Mouse (Mus musculus): ENCODE data around the gene Kcnc3.
A peak's percentile ranks its signal among the peaks of the same experiment; 100 is the strongest.

The Kcnc3 gene

DNA sequence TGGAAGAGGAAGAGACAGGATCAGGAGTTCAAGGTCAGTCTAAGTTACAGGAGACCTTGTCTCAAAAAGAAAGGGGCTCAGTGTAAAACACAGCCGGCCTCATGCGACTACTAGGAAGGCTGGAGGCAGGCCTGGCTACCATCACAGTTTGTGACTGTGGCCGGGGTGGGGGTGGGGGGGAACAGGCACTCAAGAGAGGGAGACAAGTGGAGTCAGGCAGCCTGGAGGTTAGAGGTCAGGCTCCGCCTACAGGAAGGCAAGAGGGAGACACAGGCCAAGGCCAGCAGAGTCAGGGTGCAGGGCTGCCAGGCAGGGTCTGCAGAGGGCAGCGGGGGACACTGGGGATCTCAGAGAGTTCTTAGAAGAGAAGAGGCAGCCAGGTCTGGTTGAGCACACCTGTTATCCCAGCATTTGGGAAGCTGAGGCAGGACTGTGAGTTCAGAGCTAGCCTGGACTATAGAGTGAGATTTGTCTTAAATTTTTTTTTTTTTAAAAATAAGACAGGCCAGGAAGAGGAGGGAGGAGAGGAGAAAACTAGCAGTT is 6.6 kb downstream of the Kcnc3 start:
- no peak for DNase-seq (ENCODE audit: low read depth, low spot score)

DNA sequence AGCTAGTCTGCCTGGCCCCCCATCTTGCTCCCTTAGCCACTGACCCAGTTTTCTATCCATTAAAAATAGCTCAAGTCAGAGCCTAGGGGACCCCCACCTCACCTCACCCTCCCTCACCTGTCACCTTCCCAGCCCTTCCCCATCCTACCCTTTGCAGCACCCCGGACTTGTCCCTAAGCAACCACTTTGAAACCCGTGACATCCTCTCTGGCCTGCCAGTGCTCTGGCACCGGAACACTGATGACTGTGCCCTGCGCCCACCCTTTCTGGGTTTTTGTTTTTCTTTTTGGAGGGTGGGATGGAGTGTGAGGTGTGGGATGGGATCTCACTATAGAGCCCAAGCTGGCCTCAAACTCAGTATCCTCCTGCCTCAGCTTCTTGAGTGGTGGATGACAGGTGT is 7.2 kb downstream of the Kcnc3 start:
- no peak for DNase-seq (ENCODE audit: low read depth, low spot score)

DNA sequence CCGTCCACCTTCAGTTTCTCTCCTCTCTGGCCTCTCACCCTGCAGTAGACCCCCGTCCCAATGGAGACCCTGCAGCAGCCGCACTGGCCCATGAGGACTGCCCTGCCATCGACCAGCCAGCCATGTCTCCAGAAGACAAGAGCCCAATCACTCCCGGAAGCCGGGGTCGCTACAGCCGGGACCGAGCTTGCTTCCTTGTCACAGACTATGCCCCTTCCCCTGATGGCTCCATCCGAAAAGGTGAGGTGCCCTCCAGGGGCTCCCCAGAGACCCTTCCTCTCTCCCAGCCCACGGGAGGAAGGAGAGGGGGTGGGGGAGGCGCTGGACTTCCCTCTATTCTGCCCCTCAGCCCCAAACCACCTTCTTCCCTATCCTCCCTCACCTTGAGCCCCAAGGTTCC is 7.9 kb downstream of the Kcnc3 start:
- no peak for DNase-seq (ENCODE audit: low read depth, low spot score)

DNA sequence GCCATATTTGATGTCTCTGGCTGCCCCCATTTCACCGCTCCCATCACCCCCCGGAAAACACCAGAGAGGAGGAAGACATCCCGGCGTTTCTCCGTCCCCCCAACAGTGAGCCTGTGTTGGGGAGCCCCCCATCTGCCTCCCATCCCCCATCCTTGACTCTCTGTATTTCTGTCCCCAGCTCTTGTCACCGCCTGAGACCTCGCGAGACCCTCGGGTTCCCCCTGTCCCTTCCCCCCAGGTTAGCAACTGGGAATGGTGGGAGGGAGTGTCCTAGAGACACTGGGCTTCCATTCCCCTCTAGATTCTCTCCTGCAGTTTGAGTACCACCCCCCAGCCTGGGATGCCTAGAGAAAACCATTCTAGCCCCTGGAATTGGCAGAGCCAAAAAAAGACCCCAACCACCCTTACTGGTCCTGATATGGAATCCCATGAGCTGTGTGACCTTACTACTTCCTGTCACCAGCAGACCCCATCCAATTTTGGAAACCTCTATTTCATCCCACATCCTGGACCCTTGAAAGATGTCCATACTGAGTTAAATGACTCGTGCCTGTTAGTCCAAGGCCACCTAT is 10.3 kb downstream of the Kcnc3 start:
- no peak for DNase-seq (ENCODE audit: low read depth, low spot score)

DNA sequence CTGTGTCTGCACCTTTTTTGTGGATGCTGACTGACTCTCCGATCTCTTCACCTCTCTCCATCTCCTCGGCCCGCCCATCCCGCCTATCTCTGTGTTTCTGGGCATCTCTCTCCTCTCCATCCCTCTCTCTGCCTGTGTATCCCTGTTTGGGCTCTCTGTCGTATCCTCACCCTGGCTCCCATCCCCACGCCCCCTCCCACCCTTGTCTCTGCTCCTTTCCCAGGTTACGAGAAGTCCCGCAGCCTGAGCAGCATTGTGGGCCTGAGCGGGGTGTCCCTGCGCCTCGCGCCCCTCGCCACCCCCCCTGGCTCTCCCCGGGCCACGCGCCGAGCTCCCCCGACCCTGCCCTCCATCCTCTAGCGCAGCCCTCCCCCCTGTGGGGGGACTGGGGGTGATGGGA is 11.2 kb downstream of the Kcnc3 start:
- DNase-seq (ENCODE audit: low read depth, low spot score), result no peak

DNA sequence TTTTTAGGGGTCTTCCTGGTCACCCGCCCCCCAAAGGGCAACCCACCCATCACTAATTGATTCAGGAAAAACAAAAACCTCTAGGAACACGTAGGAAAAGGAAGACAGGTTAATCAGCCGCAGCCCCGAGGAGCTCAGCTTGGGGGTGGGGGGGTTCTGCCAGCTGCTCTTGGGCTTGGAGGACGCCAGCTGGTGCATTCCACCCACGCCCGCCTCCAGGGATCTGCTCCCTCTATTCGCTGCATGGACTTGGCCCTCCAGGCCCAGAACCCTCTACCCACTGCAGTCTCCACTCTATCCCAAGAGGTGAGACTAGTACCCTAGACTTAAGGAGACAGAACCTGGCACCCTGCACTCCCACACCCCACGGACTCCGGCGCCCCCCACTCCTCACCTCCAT is 12.0 kb downstream of the Kcnc3 start:
- no peak for DNase-seq (ENCODE audit: low read depth, low spot score)

DNA sequence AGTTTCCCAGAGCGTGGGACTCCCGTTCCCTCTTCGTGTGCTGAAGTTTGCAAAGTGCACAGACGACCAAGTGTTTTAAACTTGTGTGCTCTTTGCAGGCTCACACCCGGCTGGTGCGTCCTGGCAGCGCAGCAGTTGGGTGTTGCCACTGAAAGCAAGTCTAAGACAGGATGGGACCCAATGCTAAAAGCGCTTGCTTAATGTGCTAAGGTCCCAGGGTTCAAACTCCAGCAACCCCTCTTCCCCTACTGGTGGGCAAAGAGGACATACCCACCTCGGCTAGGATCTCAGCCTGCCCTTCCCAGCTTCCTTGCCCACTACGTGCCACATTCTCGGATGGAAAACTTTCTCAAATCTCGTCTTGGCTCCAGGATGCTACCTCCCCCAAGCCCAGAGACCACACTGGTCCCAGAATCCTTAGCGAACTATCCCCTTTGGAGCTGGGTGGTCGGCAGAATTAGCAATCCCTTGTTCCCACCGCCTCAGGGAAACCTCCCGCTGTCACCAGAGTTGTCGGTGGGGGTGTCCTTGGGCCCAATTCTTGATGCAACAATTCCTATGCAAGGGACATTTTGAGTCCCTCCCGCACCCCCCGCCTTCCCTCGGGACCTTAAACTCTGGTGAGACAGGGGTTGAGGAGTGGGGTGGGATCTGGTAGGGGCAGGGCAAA is 12.9 kb downstream of the Kcnc3 start:
- DNase-seq (ENCODE audit: low read depth, low spot score), result peak; percentile 25

DNA sequence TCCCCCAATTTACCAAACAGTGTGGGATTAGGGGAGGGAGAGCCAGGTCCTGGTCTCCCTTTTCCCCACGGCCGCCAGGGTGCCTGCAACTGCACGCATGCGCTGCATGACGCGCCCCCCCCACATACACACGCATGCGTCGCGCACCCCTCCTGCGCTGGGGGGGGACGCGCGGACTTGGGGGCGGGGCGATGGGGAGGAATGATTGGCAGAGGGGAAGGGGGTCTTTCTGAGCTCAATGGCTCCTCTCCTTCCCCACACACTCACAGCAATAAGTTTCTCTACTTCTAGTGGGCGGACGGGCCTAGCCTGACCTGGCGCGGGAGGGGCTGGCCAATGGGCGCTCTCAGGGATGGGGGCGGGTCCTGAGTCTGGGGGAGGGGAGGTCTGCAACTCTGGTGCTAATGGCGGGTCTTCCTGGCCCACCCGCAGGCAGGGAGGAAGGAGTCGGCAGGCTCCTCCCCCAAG is 13.7 kb downstream of the Kcnc3 start:
- DNase-seq (ENCODE audit: low read depth, low spot score), result peak; percentile 93

DNA sequence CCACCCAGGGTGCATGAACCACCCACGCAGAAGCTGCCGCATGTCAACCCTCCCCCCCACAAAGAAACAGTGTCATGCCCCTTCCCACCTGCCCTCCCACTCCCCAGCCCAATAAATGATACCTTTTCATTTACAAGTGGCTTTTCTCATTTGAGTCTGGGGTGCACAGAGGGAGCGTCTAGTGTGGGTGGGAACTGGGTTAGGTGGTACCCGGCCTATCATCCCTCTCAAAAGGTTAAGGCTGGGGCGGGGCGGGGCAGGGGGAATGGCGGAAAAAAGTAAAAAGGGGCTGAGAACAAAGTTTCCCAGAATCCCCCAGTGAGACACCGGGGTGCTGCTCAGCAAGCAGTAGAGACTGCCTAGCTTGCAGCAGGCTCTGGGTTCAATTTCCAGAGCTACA is 14.2 kb downstream of the Kcnc3 start:
- DNase-seq (ENCODE audit: low read depth, low spot score), result no peak

DNA sequence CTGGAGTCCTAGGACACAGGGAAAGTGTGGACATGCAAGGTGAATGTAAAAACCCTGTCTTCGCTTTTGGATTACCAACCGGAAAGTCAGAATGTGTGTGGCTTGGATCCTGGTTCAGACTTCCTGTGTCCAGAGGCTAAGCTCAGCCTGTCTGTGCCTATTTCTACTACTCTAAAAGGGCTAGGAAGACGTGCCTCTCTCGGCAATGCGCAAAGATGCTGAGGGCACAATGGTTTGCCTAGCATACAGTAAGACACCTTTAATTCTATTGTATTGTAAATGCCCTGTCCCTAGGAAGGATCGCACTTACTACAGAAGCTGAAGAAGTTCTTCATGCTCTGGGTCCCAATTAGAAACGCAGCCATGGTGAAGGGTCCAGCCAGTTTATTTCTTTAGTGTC is 15.0 kb downstream of the Kcnc3 start:
- no peak for DNase-seq (ENCODE audit: low read depth, low spot score)

DNA sequence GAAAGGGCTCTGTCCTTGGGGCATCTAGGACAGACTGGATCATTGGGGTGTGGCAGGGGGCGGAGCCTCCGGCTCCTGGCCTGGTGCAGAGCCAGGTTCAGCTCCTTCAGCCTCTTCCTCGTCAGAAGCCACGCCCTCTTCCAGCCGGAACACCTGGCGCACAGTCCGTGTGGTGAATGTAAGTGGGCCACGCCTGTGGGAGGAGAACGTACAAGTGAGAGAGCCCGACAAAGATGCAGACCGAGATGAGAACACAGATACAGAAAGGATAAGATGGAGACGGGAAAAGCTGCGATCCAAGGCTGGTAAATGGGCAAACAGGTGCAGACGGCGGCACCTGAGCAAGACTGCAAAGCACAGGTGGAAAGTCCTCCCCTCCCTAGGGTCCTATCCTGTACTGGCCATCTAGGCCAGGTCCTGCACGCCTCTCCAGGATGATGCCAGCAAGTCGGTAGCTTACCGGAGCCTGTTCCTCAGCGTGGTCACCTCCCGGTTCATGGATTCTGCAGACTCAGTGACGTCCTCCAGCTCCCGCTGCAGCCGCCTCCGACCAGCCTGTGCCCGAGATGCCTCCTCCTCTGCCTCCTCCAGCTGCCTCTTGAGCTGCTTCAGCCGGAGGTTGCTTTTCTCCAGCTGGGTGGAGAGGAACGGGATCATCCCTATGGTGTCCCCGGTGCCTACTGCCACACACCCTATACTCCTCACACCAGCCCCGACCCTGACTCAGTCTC is 15.9 kb downstream of the Kcnc3 start:
- DNase-seq (ENCODE audit: low read depth, low spot score), result no peak

DNA sequence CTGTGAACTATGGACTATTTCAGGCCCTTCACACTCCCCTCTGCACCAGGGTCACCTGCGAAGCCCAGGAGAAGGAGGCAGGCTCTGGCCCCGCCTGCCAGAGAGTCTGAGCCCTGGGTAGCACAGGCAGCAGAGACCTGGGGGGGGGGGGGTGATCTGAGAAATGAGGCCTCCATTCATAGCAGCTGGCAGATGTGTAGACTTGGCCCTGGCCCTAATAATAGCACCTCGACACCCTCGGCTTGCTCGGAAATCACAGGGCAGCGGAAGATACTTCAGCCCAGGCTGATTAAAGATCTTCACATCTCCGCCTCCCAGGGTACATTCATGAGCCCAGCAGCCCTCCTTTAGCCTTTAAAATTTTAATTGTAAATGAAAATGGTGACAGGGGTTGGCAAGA is 21.7 kb downstream of the Kcnc3 start:
- DNase-seq (ENCODE audit: low read depth, low spot score), result peak; percentile 45

DNA sequence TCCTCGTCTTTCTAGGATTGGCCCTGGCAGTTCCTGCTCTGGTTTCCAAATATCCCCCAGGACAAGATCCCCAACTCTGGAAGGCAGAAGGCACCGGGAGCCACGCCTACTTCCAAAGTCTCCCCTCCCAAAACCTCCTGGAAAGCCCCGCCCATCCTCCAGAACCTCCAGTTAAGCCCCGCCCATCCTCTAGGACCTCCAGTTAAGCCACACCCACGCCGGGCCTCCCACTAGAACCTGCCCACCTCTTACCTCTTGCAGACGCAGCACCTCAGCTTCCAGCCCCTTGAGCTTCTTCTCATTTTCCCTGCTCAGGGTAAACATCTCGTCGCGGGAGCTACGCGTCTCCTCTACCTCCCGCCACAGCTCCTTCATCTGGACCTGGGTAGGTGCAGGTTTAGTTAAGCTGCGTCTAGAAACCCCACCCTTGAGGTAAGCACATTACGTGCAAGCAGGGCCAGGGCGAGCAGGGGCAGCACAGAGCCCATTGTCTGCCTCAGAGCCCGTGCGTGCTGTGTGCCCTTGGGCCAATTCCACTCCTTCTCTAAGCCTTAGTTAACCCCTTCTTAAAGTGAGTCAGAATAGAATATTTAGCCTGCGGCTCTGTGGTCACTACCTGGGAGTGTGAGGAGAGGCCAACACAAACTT is 23.7 kb downstream of the Kcnc3 start:
- DNase-seq (ENCODE audit: low read depth, low spot score), result no peak

DNA sequence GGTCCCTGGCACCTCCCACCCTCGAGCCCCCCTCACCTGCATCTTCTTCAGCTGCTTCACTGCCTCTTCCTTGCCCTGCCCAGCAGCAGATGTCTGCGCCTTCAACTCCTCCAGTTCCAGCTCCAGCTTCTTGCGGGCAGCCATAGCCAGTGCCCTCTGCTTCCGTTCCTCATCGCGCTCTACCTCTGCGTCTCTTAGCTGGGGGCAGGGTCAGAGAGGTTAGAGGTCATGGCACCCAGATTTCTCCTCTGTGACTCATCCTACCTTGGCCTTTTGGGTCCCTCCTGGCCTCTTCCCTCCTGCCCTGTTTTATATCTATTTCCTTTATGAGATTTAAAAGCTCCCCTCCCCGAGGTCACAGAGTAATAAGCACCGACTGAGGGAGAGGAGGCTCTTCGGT is 24.8 kb downstream of the Kcnc3 start:
- no peak for DNase-seq (ENCODE audit: low read depth, low spot score)

DNA sequence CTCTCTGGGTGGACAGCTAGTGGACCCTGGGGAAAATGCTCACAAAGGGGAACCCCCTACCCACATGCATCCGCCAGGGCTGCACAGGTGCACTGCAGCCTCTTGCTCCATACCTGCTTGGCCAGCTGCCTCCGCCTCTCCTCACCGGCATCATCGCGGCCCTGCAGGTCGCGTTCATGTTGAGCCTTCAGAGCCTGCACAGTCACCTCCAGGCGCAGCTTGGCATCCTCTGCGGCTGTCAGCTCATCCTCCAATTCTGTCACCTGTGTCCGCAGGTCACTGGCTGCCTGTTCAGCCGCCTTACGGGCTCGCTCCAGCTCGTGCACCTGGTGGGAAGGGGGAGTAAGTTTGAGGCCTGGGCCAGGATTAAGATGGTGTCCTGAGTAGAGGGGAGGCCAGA is 25.5 kb downstream of the Kcnc3 start:
- DNase-seq (ENCODE audit: low read depth, low spot score), result no peak

DNA sequence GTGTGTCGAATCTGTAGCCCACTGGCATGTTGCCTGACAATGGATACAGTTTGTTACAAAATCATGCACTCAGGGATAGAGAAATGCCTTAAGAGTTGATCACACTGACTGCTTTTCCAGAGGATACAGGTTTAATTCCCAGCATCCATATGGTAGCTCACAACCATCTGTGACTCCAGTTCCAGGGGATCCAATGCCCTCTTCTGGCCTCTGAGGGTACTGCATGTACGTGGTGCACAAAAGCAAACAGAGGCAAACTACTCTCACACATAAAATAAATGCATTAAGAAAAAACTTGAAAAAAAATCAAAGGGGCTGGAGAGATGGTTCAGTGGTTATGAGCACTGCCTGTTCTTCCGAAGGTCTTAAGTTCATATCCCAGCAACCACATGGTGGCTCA is 26.6 kb downstream of the Kcnc3 start:
- DNase-seq (ENCODE audit: low read depth, low spot score), result peak; percentile 46

DNA sequence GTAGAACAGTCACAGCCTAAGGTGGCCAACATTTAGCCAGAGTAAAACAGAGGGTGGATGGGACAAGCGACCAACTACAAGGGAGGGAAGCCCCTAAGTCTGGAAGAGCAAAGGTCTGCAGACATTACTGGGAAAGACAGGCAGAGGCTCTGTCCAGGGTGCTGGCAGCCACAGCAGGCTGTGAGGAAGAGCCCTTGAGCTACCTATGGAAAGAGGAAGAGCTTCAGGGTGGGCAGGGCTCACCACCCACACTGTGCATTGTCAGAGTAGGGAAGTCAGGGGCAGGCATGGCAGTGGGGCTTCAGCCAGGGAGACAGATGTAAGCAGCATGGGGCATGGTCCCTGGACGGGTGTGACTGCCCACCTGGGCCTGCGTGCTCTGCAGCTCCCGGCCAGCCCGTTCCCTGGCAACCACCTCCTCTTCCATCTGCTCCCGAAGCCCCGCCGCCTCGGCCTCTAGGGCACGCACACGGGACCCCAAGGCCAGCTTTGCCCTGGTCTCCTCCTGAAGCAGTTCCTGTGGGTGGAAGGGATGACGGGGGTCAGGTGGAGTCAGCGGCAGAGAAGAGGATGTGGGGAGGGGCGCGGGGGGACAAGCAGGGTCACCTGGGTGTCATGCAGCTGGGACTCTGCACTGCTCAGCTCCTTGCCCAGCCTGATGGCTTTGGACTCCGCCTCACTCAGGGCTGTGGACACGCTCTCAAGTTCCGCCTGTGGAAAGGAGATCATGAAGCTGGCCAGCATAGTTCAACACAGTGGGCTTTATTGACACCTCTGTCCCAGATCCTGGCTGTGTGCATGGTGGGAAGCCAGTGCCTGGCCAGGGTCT is 33.5 kb downstream of the Kcnc3 start:
- DNase-seq (ENCODE audit: low read depth, low spot score), result peak; percentile 26

DNA sequence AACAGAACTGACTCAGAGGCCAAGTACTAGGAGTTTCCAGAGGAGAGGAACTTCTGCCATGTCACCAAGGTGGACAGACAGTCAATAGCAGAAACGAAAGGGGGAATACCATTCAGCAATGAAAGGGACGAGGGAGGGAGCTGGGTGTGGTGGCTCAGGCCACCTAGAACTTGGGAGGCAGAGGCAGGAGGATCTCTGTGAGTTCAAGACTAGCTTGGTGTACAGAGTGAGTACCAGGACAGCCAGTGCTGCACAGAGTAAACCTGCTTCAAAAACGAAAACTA is 34.0 kb downstream of the Kcnc3 start:
- DNase-seq (ENCODE audit: low read depth, low spot score), result no peak

DNA sequence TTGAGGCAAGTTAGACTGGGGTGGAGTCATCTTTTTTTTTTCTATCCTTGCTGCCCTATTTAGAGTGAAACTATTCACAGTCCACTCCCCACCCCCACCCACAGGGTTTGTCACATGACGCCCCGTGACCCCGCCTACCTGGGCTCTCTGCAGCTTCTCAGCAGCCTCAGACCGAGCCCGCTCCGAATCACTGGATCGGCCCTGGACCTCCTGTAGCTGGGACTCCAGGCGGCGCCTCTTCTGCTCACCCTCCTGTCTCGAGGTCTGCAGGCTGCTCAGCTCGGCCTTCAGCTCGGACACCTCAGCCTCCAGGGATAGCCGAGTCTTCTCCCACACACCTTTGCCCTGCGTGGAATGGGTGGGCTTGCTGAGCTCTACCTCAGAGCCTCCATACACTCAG is 34.4 kb downstream of the Kcnc3 start:
- DNase-seq (ENCODE audit: low read depth, low spot score), result no peak

DNA sequence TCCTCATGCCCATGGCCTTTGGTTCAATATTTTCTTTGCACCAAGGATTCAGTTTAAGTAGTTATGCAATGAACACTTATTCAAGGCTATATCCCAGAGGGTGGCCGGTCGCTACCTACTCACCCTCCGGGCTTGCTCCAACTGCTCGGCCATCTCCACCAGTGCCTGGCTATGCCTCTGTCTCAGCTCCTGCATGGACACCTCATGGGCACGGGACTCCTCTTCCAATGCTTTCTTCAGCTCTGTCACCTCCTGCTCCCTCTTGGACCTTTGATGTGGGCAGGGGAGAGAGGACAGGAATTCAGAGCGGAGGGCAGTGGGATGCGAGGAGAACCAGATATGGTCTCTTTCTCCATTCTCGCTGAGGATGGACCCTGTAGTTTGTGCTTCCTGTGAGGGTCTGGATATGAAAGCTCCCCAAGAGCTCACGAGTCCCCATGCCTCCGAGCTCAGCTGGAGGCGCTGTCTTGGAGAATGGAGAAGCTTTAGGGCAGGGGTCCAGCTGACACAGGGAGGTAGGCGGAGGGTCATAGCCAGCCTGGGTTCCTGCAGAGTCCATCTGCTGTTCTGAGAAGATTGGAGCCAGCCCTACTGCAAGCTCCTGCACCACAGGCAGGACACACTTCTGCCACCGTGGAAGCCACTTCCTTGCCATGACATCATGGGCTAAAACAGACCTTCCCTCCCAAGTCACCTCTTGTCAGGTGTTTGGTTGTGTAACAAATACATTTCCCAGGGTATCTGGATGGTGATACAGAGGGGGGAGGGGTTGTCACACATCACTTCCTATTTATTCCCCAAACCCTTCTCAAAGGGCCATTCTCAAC is 35.0 kb downstream of the Kcnc3 start:
- no peak for DNase-seq (ENCODE audit: low read depth, low spot score)

DNA sequence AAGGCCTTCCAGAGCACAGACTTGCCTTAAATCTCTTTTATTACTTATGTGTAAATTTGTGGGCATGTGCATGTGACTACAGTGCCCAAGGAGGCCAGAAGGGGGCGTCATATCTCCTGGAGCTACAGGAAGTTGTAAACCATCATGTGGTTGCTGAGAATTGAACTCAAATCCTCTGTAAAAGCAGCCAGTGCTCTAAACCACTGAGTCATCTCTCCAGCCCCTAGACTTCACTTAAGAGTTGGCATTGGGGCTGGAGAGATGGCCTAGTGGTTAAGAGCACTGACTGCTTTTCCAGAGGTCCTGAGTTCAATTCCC is 35.6 kb downstream of the Kcnc3 start:
- DNase-seq (ENCODE audit: low read depth, low spot score), result no peak

Data from A20 (cell line).